Mouse (Mus musculus): ENCODE data around the gene Arhgap21.
"Not testable (repeated sequence)": the region's sequence is repeated elsewhere in the genome, so short reads cannot be mapped to it uniquely, and the experiment has no call there.

Gene Arhgap21

GRCm38 (mm10) chr2:20945596-20945995, 23.1 kb downstream of the Arhgap21 start:
- in situ Hi-C loops (cut with MboI; ENCODE audit: low pct_unique_long_range_greater_than_20kb in 1 of 2, low sequenced_read_pairs in 2 of 2, unreplicated experiment in 1 of 2) = no loop called here

- in situ Hi-C loops (cut with MboI; ENCODE audit: low pct_unique_long_range_greater_than_20kb in 1 of 2, low sequenced_read_pairs in 2 of 2, unreplicated experiment in 1 of 2) = no loop called here
Measured at GRCm38 (mm10) chr2:20943730-20944454, 24.8 kb downstream of the Arhgap21 start.

GRCm38 (mm10) chr2:20943222-20943621, 25.5 kb downstream of the Arhgap21 start:
- in situ Hi-C loops (cut with MboI; ENCODE audit: low pct_unique_long_range_greater_than_20kb in 1 of 2, low sequenced_read_pairs in 2 of 2, unreplicated experiment in 1 of 2) = no loop called here

- in situ Hi-C loops (cut with MboI; ENCODE audit: low pct_unique_long_range_greater_than_20kb in 1 of 2, low sequenced_read_pairs in 2 of 2, unreplicated experiment in 1 of 2) = no loop called here
Measured at GRCm38 (mm10) chr2:20942434-20943198, 26.1 kb downstream of the Arhgap21 start.

GRCm38 (mm10) chr2:20941105-20941504, 27.6 kb downstream of the Arhgap21 start:
- in situ Hi-C loops (cut with MboI; ENCODE audit: low pct_unique_long_range_greater_than_20kb in 1 of 2, low sequenced_read_pairs in 2 of 2, unreplicated experiment in 1 of 2) = no loop called here

GRCm38 (mm10) chr2:20939367-20939766, 29.3 kb downstream of the Arhgap21 start:
- in situ Hi-C loops (cut with MboI; ENCODE audit: low pct_unique_long_range_greater_than_20kb in 1 of 2, low sequenced_read_pairs in 2 of 2, unreplicated experiment in 1 of 2) = no loop called here

- in situ Hi-C loops (cut with MboI; ENCODE audit: low pct_unique_long_range_greater_than_20kb in 1 of 2, low sequenced_read_pairs in 2 of 2, unreplicated experiment in 1 of 2) = no loop called here
Measured at GRCm38 (mm10) chr2:20936609-20937221, 32.0 kb downstream of the Arhgap21 start.

GRCm38 (mm10) chr2:20934406-20934805, 34.3 kb downstream of the Arhgap21 start:
- in situ Hi-C loops (cut with MboI; ENCODE audit: low pct_unique_long_range_greater_than_20kb in 1 of 2, low sequenced_read_pairs in 2 of 2, unreplicated experiment in 1 of 2) = no loop called here

GRCm38 (mm10) chr2:20932748-20933313, 35.9 kb downstream of the Arhgap21 start:
- in situ Hi-C loops (cut with MboI; ENCODE audit: low pct_unique_long_range_greater_than_20kb in 1 of 2, low sequenced_read_pairs in 2 of 2, unreplicated experiment in 1 of 2) = no loop called here

GRCm38 (mm10) chr2:20931761-20932160, 36.9 kb downstream of the Arhgap21 start:
- in situ Hi-C loops (cut with MboI; ENCODE audit: low pct_unique_long_range_greater_than_20kb in 1 of 2, low sequenced_read_pairs in 2 of 2, unreplicated experiment in 1 of 2) = not testable (repeated sequence)

- in situ Hi-C loops (cut with MboI; ENCODE audit: low pct_unique_long_range_greater_than_20kb in 1 of 2, low sequenced_read_pairs in 2 of 2, unreplicated experiment in 1 of 2) = no loop called here
Measured at GRCm38 (mm10) chr2:20928454-20928853, 40.2 kb downstream of the Arhgap21 start.

GRCm38 (mm10) chr2:20924938-20925337, 43.7 kb downstream of the Arhgap21 start:
- in situ Hi-C loops (cut with MboI; ENCODE audit: low pct_unique_long_range_greater_than_20kb in 1 of 2, low sequenced_read_pairs in 2 of 2, unreplicated experiment in 1 of 2) = no loop called here

GRCm38 (mm10) chr2:20922366-20922765, 46.3 kb downstream of the Arhgap21 start:
- in situ Hi-C loops (cut with MboI; ENCODE audit: low pct_unique_long_range_greater_than_20kb in 1 of 2, low sequenced_read_pairs in 2 of 2, unreplicated experiment in 1 of 2) = no loop called here

GRCm38 (mm10) chr2:20921558-20921957, 47.1 kb downstream of the Arhgap21 start:
- in situ Hi-C loops (cut with MboI; ENCODE audit: low pct_unique_long_range_greater_than_20kb in 1 of 2, low sequenced_read_pairs in 2 of 2, unreplicated experiment in 1 of 2) = no loop called here

- in situ Hi-C loops (cut with MboI; ENCODE audit: low pct_unique_long_range_greater_than_20kb in 1 of 2, low sequenced_read_pairs in 2 of 2, unreplicated experiment in 1 of 2) = no loop called here
Measured at GRCm38 (mm10) chr2:20921021-20921420, 47.7 kb downstream of the Arhgap21 start.

- in situ Hi-C loops (cut with MboI; ENCODE audit: low pct_unique_long_range_greater_than_20kb in 1 of 2, low sequenced_read_pairs in 2 of 2, unreplicated experiment in 1 of 2) = no loop called here
Measured at GRCm38 (mm10) chr2:20914531-20915320, 54.0 kb downstream of the Arhgap21 start.

- in situ Hi-C loops (cut with MboI; ENCODE audit: low pct_unique_long_range_greater_than_20kb in 1 of 2, low sequenced_read_pairs in 2 of 2, unreplicated experiment in 1 of 2) = no loop called here
Measured at GRCm38 (mm10) chr2:20913019-20913415, 55.7 kb downstream of the Arhgap21 start.

- in situ Hi-C loops (cut with MboI; ENCODE audit: low pct_unique_long_range_greater_than_20kb in 1 of 2, low sequenced_read_pairs in 2 of 2, unreplicated experiment in 1 of 2) = no loop called here
Measured at GRCm38 (mm10) chr2:20912348-20913018, 56.2 kb downstream of the Arhgap21 start.

All from mouse embryonic stem cell (cell line).